Mouse (Mus musculus) neural tube, embryonic 11.5 days (tissue): Measurements from ENCODE around the gene Taf9. TPM values are rescaled to one million over a fixed set of nuclear protein-coding genes. Genes with fewer than 3 reads are reported as not detected.

Experiments
- ATAC-seq: fragments of 200-750 bp; cut with Nextera tagmentation; 2 replicates; pipeline ENCODE4 v1.8.0; 2017; ENCODE audit warnings: moderate number of reproducible peaks, mild to moderate bottlenecking, moderate TSS enrichment, moderate library complexity; ENCODE audit not compliant: insufficient read depth, low FRiP score, low TSS enrichment
- DNase-seq: peaks from one replicate; pipeline ENCODE4 v3.0.0-alpha.2; 2015; ENCODE audit warnings: low spot score
- H3K27ac ChIP-seq: fragments of 300-500 bp; sonication (generic); 2 replicates; pipeline ENCODE4 v1.5.1; 2014; ENCODE audit warnings: low read depth, mild to moderate bottlenecking, low read length
- H3K27me3 ChIP-seq: fragments of 300-500 bp; sonication (generic); 2 replicates; pipeline ENCODE4 v1.6.1; 2014; ENCODE audit warnings: mild to moderate bottlenecking, low read length, mixed read lengths; ENCODE audit not compliant: control insufficient read depth, insufficient read depth
- H3K36me3 ChIP-seq: fragments of 300-500 bp; sonication (generic); 2 replicates; pipeline ENCODE4 v1.6.1; 2014; ENCODE audit warnings: mild to moderate bottlenecking, low read length, moderate library complexity, mixed read lengths; ENCODE audit not compliant: control insufficient read depth, insufficient read depth
- H3K4me1 ChIP-seq: fragments of 300-500 bp; sonication (generic); 2 replicates; pipeline ENCODE4 v1.6.1; 2014; ENCODE audit warnings: low read length, mixed read lengths; ENCODE audit not compliant: control insufficient read depth, insufficient read depth
- H3K4me2 ChIP-seq: fragments of 300-500 bp; sonication (generic); 2 replicates; pipeline ENCODE4 v1.6.1; 2014; ENCODE audit warnings: low read depth, mild to moderate bottlenecking, moderate library complexity
- H3K4me3 ChIP-seq: fragments of 300-500 bp; sonication (generic); 2 replicates; pipeline ENCODE4 v1.5.1; 2014; ENCODE audit warnings: low read depth, low read length
- H3K9ac ChIP-seq: fragments of 300-500 bp; sonication (generic); 2 replicates; pipeline ENCODE4 v1.6.1; 2014; ENCODE audit warnings: mild to moderate bottlenecking, low read length
- H3K9me3 ChIP-seq: fragments of 300-500 bp; sonication (generic); 2 replicates; pipeline ENCODE4 v1.6.1; 2016; ENCODE audit warnings: low read length; ENCODE audit not compliant: control insufficient read depth
- WGBS: fragments of 180-500 bp; shearing (Covaris S2); extraction: QIAGEN DNeasy Blood & Tissue Kit; methylation state at CpG from one replicate; pipeline ENCODE4 v1.1.7; 2014; 5-methylcytosine and 5-hydroxymethylcytosine counted together
- polyA plus RNA-seq: library from polyadenylated mRNA; unstranded; fragments of >200 nt; fragmentation: Nextera tagmentation; extraction: Ambion mirVana; gene quantifications from 2 replicates; pipeline ENCODE4 v1.2.1, GENCODE M21; 2014

Taf9 gene
- polyA plus RNA-seq, 1 experiment from 2014 or later = 16.4 TPM

GRCm38 (mm10) chr13:100650550-100651438, 585 bp upstream of the Taf9 start, which contains the start of the genes Ak6 and Rad17:
TSS of gene Ak6 (plus strand) at chr13:100650979.
TSS of gene Rad17 (minus strand) at chr13:100651051.
- no peaks in the 10 kb centered on the region for H3K9me3 ChIP-seq
- ATAC-seq = peak; percentile 99
- peak within 1 kb of the TSS; percentile 91 for H3K27ac ChIP-seq
- H3K27me3 ChIP-seq = no peaks in the 10 kb centered on the region
- H3K4me3 ChIP-seq = peak within 1 kb of the TSS; percentile 91
- peak within 1 kb of the TSS; percentile 91 for H3K9ac ChIP-seq
- H3K36me3 ChIP-seq = peaks cover 2% of the 10 kb centered on the region; the same call in 1 of the 2 replicates
- DNase-seq = peak; percentile 97
- WGBS = under 1% methylated on average over 60 of the region's 73 CpGs
- peak within 1 kb of the TSS; percentile 74 for H3K4me2 ChIP-seq
- peaks cover 4% of the 10 kb centered on the region; the same call in 1 of the 2 replicates for H3K4me1 ChIP-seq

DNA sequence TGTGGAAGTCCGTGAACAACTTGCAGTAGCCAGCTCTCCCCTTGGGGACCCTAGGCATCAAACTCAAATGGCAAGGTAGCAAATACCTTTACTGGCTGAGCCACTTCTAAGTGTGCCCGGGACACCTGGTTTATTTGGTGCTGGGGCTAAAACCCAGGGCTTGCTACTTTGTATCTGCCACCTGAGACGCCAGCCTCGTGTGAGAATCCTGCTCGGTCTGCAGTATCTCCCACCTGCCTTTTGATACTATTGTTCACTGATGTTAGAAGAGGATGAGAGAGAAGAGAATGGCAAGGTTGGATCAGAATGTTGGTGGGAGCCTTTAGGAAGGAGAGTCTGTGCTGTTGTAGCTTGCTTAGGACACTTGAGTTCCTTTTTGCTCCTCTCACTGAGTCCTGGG, 6.7 kb downstream of the Taf9 start:
- Histone ChIP-seq H3K4me3 (no peak overlapping the region), H3K9me3 (no peaks in the 10 kb centered on the region), H3K9ac (no peak overlapping the region), H3K36me3 (no peaks in the 10 kb centered on the region), H3K27ac (no peak overlapping the region), H3K4me2 (no peak overlapping the region), H3K27me3 (no peaks in the 10 kb centered on the region), H3K4me1 (no peaks in the 10 kb centered on the region)
- 94% methylated on average over 5 of the region's 5 CpGs for WGBS
- DNase-seq (no peak), ATAC-seq (no peak)

DNA sequence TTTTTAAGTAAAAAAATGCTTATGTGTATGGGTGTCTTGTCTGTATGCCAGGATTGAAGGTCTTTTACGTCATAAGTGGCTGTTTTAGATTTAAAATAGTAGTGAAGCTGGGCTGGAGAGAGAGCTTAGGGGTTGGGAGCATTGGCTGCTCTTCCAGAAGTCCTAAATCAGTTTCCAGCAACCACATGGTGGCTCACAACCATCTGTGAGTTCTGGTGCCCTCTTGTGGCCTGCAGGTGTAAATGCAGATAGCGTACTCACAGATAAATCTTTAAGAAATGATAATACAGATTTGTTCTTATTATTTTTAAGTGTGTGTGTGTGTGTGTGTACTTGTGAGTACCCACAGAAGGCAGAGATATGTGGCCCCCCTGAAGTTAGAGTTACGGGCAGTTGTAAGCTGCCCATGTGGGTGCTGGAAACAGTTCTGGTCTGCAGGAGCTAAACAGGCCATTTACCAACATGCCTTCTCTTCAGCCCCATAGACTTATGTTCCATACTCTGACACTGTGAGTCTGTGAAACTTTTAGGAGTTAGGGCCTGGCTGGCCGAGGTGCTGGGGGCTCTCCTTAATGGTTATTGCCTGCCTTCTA, 8.6 kb downstream of the Taf9 start:
- Histone ChIP-seq H3K4me2 (no peak overlapping the region), H3K4me1 (no peaks in the 10 kb centered on the region), H3K27ac (no peak overlapping the region), H3K27me3 (no peaks in the 10 kb centered on the region), H3K4me3 (no peak overlapping the region), H3K9me3 (no peaks in the 10 kb centered on the region), H3K36me3 (no peaks in the 10 kb centered on the region), H3K9ac (no peak overlapping the region)
- 39% methylated on average over 4 of the region's 4 CpGs for WGBS
- ATAC-seq = no peak
- peak; percentile 67 for DNase-seq

DNA sequence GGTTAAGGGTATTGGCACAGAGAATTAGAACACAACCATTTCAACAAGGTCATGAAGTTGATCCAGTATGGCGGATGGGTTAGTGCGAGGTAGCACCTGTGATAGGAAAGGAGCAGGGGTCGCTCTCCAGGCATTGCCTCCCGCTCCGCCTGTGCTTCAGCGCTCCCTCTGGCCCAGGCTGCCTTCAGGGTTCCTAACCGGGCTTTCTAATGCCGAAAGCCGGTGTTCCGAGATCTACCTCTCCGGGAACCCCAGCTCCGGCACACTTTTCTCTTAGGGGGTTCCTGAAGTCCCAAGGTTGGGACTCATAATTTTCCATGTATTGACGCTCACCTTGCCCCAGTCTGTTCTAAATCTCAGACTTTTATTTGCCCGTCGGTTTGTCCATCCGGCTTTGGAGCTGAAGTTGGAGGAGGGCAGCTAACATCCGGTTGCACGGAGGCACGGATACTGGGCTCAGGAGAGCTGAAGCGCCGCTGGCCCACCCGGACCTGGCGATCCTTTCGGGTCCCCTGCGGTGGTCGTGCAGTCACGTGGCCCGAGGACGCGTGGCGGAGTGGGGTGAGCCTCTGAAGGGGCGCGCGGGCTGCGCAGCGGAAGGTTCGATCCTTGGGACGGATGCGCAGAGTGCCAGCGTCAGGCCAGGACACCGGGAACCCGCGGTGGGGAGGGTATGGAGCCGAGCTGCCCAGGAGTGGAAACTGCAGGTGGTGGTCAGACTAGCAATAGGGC, 18.1 kb downstream of the Taf9 start, which contains the start of gene Ccdc125:
Gene Ccdc125 (plus strand): TSS at position 427 of the 732 bp plus-strand sequence.
- no peaks in the 10 kb centered on the region for H3K4me1 ChIP-seq
- DNase-seq = peak; percentile 54
- under 1% methylated on average over 44 of the region's 44 CpGs for WGBS
- peak within 1 kb of the TSS; percentile 51; the same call in 1 of the 2 replicates for H3K9ac ChIP-seq
- H3K36me3 ChIP-seq = no peaks in the 10 kb centered on the region
- no peaks in the 10 kb centered on the region for H3K27me3 ChIP-seq
- peak; percentile 78; the same call in 1 of the 2 replicates for ATAC-seq
- no peaks in the 10 kb centered on the region for H3K9me3 ChIP-seq
- H3K4me2 ChIP-seq = peak within 1 kb of the TSS; percentile 74
- H3K27ac ChIP-seq = no peak within 1 kb of the TSS
- H3K4me3 ChIP-seq = peak within 1 kb of the TSS; percentile 51

GRCm38 (mm10) chr13:100670181-100670741, 18.9 kb downstream of the Taf9 start:
- Histone ChIP-seq H3K27me3 (no peaks in the 10 kb centered on the region), H3K4me1 (no peaks in the 10 kb centered on the region), H3K27ac (no peak overlapping the region), H3K36me3 (no peaks in the 10 kb centered on the region), H3K9me3 (no peaks in the 10 kb centered on the region), H3K4me2 (peak overlapping the region; percentile 74), H3K9ac (no peak overlapping the region; the same call in 1 of the 2 replicates), H3K4me3 (peak overlapping the region; percentile 51; the same call in 1 of the 2 replicates)
- ATAC-seq = no peak
- 68% methylated on average over 9 of the region's 9 CpGs for WGBS
- no peak for DNase-seq

GRCm38 (mm10) chr13:100675936-100676635, 24.7 kb downstream of the Taf9 start:
- no peaks in the 10 kb centered on the region for H3K9me3 ChIP-seq
- H3K9ac ChIP-seq = no peak overlapping the region
- H3K4me3 ChIP-seq = no peak overlapping the region
- H3K27me3 ChIP-seq = no peaks in the 10 kb centered on the region
- no peaks in the 10 kb centered on the region for H3K4me1 ChIP-seq
- H3K36me3 ChIP-seq = no peaks in the 10 kb centered on the region
- DNase-seq (no peak), ATAC-seq (no peak)
- H3K4me2 ChIP-seq = no peak overlapping the region
- WGBS = 91% methylated on average over 15 of the region's 15 CpGs
- H3K27ac ChIP-seq = no peak overlapping the region

- ATAC-seq = no peak
- Histone ChIP-seq H3K9ac (no peak overlapping the region), H3K27me3 (no peaks in the 10 kb centered on the region), H3K9me3 (no peaks in the 10 kb centered on the region), H3K4me1 (no peaks in the 10 kb centered on the region), H3K27ac (no peak overlapping the region), H3K36me3 (no peaks in the 10 kb centered on the region), H3K4me3 (no peak overlapping the region), H3K4me2 (no peak overlapping the region)
- WGBS = 88% methylated on average over 8 of the region's 8 CpGs
- no peak for DNase-seq
Measured at GRCm38 (mm10) chr13:100681615-100682014, 30.2 kb downstream of the Taf9 start.

- H3K36me3 ChIP-seq = no peaks in the 10 kb centered on the region
- no peaks in the 10 kb centered on the region for H3K4me1 ChIP-seq
- ATAC-seq = no peak
- DNase-seq = no peak
- no peaks in the 10 kb centered on the region for H3K27me3 ChIP-seq
- H3K27ac ChIP-seq = no peak overlapping the region
- H3K9ac ChIP-seq = no peak overlapping the region
- H3K4me2 ChIP-seq = no peak overlapping the region
- H3K4me3 ChIP-seq = no peak overlapping the region
- WGBS = 80% methylated on average over 2 of the region's 2 CpGs
- H3K9me3 ChIP-seq = no peaks in the 10 kb centered on the region
Measured at GRCm38 (mm10) chr13:100682837-100683236, 31.5 kb downstream of the Taf9 start.
